Mouse (Mus musculus) ES-CJ7 (cell line): ENCODE results near the gene Tmcc2.
"Not testable (repeated sequence)": the region's sequence is repeated elsewhere in the genome, so short reads cannot be mapped to it uniquely, and the experiment has no call there.

Experiments used
- DNase-seq: peaks from one replicate; pipeline ENCODE4 v3.0.0; 2011; ENCODE audit warnings: low read depth, low spot score

The Tmcc2 gene

DNA sequence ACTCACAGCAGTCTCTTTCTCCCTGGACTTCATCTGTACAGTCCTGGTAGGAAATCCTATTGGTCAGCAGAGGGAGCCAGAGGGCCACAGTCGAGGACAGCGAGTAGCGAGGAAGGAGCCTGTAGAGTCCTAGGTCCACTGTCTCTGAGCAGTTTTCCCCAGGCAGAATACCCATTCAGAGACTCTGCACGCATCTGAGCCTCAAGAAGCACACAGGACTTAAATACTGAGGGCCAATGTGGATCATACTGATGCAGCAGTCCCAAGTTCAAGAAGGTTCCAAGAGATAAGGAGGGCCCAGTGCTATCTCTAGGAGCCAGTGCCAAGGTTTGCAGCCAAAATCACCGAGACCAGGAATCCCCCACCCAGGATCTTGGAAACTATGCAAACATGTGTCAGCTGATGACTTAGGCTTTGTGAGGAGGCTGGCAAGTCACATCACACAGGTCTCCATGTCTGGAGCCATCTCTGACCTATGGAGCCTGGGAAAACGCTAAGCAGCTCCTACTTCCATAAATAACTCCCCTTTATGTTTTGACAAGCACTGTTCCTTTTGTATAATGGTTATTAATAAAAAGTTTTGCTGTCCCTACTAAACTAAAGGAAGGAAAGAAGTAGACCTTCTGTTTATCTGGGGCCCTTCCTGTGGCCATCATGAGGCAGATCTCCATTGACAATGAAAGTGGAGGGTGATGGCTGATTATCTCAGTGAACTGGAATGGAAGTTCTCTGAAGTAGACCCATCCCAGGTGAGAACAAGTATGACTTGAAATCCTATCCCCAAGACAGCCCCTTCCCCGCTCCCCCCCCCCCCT lies 23.2 kb downstream of the Tmcc2 start:
- peak; percentile 83 for DNase-seq

DNA sequence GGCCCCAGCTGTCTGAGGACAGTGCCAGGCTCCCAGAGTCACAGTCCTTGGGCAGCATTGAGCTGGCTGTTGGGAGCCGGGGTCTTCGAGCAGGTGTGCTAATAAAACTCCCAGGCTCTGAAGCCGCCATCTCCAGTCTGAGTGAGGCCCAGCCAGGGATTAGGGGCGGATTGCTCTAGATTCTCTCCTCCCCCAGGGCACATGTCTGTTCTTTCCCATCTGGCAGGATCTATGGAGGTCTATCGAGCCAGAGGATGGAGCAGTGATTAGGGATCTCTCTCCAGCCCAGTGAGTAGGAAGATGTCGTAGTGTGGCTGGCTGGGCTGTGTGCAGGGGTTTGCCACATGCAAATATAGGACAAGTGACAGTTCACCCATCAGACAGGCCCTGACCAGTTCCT lies 24.1 kb downstream of the Tmcc2 start:
- DNase-seq = no peak

DNA sequence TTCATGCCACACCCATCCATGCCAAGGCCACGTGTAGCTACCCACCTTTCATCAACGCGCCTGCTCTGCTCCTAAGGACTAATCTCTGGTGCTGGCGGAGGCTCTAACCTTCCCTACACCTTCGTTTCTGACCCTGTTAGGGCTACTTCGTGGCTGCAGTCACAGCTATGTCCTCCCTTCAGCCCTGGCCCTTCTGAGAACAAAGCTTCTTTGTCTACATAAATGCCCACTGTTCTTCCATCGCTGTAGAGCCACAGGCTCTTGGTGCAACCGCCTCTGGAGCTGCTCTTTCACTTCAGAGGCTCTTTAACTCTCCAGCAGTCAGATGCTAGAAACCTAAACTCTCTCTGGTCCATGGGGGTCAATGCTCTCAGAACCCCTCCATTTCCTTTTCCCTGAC lies 24.8 kb downstream of the Tmcc2 start:
- DNase-seq = no peak

DNA sequence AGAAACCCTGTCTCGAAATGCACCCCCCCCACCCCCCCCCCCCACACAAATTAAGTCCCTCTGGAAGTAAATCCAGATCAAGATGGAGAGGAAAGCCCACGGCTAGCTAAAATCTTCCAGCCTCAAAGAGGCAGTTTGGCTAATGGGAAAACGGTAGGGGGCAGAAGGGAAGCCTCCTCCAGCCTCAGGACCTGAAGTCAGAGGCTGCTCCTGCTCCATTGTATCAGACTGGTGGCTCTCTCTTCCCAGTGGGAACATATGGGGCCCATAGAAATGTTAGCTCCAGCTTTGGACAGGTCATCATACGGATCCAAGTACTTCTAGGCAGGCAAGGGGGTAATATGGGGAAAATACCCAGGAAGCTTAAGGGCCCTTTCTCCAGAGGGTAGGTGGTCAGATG lies 25.4 kb downstream of the Tmcc2 start:
- DNase-seq = peak; percentile 35

DNA sequence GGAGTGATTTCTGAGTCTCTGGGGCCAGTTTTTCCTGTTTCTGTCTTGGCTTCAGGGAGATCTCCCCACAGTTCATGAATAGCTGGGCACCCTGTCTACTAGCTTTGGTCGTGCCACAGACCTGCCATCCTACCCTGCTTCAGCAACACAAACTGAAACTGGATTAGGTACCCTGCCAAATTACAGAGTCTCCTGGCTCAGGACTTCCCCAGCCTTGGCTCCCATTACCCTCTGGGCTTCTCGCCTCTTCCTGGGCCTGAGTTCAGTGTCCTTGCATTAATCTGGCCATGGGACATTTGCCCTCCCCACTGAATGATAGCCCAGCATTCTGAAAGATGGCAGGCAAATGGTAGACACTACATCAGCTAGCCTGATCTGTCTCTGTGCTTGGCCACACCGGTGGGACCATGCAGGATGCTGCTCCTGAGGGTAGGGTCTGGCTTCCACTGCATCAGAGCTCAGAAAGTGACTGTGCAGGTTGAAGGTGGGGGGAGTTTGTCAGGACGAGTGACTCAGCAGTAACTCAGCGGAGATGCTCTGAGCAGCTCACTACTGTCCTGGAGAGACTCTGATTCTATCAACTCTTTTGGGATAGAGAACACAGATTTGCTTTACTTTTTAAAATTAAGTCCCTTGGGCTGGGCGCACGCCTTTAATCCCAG lies 26.1 kb downstream of the Tmcc2 start:
- DNase-seq = no peak

DNA sequence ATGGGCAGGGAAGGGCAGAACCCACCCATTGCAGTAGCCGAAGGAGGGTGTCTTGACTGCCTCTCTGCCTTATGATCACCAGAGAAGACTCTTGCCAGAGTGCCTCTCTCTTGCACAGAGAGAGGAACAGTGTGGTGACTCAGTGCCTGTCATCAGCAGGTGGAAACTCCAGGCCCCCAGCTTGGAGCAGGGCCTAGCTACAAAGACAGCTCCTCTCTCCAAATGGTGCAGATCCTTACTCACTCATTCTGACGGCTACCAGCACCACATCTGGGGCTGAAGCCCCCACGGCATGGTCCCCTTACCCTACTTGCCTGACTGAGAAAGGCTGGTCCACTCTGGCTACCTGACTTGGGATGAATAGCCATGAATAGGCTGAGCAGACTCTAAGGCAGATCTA lies 26.7 kb downstream of the Tmcc2 start:
- DNase-seq = no peak

DNA sequence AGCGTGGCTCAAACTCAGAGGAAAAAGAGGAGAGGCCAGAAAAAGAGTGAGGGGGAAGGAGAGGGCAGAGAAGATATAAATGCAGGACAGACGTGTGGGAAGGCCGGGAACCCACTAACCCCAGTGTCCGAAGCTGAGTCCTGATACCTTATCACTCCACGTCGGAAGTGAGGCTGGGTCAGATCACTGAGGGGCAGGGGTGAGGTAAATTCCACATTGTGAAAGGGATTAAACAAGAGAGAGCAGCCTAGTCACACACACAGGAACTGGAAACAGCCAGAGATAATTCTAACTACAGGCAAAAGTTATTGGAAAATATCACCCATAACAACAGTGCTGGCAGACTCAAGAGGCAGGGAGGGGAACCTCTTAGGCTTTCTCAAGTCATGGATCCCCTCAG lies 29.1 kb downstream of the Tmcc2 start:
- no peak for DNase-seq

DNA sequence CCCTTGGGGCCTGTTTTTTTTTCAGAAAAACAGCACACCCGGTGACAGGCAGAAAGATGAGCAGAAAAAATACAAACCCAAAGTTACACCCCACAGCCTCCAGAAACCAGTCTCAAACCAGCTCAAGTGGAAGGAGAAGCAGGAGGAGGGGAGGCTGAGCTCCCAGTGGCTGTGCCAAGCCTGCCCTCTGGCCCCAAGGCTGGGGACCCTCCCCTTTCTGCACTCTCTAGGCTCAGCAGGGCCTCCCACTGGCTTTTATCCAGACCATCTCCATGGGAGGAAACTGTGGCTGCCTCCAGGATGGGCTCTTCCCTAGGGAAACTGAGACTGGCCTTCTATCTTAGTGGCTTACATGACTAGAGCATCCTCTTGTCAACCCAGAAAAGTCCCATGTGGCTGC lies 34.2 kb downstream of the Tmcc2 start:
- DNase-seq = no peak

DNA sequence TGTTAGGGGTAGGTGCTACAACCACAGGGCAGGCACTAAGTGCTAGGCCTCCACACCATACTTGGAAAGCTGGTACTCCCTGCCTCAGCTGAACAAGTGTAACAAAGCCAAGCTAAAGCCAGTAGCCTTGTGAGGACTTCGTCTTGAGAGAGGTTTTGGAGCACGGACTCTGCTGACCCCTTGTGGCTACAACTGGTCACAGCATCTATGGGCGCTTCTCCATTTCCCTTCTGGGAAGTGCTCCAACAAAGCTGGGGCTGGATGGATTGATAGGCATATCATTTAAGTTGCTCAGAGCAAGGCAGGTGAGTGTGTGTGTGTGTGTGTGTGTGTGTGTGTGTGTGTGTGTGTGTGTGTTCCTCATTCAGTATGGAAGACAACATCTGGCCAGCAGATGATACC lies 35.2 kb downstream of the Tmcc2 start:
- DNase-seq = peak; percentile 92

DNA sequence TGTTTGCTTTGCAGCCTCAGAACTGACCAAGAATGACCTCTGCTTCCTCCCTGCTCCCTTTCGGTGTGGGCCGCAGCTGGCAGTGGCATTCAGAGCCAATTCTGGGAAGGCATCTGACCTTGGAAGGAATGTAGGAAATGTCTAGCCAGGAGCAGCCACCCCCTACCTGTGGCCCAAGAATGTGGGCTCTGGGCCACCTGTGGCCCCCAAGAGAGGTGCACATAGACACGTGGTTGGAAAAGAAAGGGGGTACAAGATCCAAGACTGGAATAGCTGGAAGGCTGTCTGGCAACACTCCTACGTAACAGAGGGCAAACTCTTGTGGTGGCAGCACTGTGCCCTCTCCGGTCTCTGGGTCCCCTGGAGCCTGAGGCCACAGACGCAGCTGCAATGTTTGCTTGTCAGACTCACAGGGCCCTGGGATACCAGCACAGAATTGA lies 35.9 kb downstream of the Tmcc2 start:
- no peak for DNase-seq

DNA sequence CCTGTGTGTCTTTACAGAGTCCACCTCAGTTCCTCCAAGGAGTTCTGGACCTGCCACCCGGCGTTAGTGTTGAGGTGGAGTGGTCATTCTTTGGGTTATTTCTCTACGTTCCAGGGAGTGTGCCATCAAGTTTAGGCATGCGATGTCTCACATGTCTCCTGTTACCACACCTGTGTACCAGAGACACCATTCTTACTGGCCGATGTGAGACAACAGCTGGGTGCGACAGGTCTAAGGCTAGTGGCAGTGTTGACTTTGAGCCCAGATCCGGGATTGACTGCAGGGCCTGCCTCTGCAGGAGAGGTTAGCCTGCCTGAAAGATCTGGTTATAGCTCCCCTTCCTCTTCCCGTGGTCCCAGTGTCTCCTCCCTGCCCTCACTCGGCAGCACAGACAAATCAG lies 36.8 kb downstream of the Tmcc2 start:
- DNase-seq = no peak

DNA sequence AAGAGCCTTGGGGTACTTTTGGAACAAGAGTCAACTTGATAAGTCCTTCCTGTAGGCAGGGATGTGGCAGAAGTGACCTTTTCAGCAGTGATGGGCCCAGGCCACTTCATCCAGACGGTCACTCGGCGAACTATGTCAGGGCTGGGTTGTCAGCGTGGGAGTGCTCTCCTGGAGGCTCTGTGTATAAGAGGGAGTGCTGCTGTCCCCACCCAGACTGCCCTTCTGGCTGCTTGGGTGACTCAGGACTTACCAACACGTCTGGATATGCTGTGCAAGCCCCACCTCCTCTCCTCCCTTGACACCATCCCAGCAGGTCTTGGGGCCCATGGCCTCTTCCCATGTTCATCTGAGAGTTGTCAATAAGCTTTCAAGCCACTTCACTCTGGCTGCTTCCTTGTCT lies 37.7 kb downstream of the Tmcc2 start:
- no peak for DNase-seq

DNA sequence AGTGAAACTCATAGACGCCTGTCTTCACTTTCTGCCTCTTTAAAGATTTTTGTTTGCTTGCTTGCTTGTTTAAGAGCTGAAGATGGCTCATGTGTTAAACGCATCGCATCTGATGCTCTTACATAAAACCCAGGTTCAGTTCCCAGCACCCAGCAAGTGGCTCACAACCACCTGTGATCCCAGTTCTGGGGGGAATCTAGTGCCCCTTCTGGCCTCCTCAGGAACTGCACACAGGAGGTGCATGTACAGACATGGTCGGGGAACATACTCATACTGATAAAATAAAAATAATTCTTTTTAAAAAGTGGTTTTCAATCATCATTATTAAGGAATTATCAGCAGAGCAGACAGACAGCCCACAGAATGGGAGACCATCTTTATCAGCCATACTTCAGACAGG lies 40.0 kb downstream of the Tmcc2 start:
- DNase-seq = peak; percentile 36

DNA sequence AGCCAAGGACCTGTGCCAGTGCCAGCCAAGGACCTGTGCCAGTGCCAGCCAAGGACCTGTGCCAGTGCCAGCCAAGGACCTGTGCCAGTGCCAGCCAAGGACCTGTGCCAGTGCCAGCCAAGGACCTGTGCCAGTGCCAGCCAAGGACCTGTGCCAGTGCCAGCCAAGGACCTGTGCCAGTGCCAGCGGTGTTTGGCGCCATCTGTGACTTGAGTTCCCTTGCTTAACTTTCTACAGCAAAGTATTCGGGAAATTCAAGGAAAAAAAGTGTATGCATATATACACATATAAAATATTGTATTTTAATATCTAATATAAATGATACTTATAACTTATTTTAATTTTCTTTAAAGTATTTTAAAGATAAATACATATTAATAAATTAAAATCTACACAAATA lies 41.5 kb downstream of the Tmcc2 start:
- DNase-seq = not testable (repeated sequence)

DNA sequence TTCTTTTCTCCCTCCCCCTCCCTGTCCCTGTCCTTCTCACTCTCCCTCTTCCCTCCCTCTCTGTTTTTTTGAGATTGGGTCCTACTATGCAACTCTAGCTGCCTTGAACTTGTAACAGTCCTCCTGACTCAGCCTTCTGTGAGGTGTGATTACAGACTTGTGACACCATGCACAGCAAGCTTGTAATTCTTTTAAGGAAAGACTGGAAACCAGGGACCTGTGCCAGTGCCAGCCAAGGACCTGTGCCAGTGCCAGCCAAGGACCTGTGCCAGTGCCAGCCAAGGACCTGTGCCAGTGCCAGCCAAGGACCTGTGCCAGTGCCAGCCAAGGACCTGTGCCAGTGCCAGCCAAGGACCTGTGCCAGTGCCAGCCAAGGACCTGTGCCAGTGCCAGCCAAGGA lies 42.0 kb downstream of the Tmcc2 start:
- DNase-seq = not testable (repeated sequence)

DNA sequence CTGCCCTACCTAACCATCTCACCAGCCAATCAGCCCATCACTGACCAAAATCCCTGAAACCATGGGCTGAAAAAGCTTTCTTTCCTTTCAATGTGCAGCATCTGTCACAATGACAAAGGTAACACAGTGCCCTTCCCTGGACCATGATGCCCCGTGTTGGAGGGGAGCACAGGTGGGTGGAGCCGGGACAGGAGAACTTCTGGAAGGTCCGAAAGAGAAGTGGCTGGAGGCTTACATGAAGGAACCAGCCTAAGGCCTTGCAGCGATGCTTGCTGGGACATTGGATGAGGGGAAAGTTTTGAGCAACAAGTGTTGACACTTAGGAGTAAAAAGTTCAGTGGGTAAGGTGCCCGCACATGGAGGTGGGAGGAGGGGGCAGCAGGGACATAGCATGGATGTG lies 42.7 kb downstream of the Tmcc2 start:
- DNase-seq = no peak

DNA sequence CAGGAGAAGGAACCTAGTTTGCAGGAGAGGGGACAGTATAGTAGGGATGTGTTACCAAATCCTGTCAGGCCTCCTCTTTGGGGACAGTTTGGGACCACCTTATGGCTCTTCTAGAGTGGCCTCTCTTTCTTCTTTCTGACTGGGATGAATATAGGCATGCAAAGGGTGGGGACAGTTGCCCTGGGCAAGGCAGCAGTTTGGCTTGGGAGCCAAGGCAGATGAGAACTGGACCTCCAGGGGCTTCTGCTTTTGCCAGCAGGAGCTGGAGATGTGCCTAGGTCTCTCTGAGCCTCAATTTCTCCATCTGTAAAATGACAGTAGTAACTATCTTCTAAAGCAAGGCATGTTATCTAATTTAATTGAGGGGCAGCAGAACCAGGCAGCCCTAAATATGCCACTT lies 44.1 kb downstream of the Tmcc2 start:
- DNase-seq = no peak

DNA sequence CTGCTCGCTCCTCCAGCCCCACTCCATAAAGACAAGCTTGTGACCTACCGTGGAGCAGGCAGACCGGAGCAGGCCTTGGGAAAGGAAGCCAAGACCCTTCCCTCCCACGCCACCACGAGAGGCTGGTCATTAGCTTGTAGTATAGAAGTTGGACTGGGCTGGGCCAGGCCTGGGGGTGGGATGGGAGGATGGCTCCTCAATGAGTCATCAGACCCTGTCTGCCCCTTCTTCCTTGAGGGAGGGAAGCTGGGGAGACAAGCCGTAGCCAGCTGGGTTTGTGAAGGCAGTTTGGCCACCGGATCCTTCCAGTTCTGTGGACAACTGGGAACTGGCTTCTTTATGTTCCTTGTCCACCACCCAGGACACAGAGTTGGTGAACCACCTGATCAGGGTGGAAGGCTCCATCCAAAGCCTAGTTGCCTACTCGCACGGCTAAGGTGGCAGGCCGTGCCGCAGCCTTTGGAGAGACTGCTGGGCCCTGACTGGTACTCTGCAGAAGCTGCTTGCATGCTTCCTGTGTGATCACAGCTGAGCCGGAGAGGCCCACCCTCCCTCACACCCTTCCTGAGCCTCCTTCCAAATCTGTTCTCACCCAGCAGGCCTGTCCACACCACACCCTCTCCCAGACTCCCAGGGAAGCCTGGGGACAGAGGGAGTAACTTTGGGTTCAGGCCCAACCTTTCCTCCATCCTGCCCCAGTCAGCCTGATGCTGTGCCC lies 44.8 kb downstream of the Tmcc2 start:
- DNase-seq = no peak

DNA sequence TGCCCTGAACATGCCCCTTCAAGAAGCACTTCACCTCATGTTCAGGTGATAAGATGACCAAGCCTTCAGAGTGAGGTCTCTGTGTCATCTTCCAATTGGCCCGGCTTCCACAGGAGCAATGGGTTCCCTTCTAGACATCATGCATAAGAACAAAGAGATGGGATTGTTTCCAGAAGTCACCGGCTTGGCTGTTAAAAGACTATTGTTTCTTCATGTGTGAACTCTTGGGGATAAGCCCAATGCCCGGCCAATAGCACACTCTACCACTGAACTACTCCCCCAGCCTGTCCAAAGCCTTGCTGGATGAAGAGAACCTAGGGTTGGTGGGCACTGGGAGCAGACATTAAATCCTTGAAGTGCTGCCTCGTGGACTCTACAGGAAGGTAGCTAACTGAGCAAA lies 45.6 kb downstream of the Tmcc2 start:
- no peak for DNase-seq

DNA sequence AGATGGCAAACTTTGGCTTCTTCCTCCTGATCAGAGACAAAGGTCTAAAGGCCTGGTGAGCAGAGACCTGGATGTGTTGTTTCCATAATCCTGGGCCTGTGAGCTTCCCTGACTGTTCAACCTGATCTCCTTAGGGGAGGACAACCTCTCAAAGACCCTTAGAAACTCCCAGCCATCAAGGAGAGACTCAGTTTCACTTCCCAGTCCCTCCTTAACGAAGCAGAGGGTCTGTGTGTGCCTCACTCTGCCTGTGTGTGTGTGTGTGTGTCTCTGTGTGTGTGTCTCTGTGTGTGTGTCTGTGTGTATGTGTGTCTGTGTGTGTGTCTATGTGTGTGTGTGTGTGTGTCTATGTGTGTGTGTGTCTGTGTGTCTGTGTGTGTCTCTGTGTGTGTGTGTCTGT lies 47.4 kb downstream of the Tmcc2 start:
- no peak for DNase-seq

DNA sequence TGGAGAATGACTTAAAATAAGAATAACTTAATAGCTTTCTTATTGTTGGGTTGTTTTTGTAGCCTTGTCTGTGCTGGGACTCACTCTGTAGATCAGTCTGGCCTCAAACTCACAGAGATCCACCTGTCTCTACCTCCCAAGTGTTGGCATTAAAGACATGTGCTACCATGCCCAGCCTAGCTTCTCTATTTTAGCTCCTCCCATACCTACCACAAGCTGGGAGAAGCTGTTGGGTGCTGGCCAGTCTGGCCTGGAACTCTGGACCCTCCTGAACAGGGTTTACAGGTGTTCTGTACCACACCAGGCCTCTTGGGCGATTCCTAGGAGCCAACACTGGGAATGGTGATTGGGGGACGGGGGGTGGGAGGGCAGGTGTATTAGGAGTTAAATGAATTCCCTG lies 47.9 kb downstream of the Tmcc2 start:
- DNase-seq = no peak

DNA sequence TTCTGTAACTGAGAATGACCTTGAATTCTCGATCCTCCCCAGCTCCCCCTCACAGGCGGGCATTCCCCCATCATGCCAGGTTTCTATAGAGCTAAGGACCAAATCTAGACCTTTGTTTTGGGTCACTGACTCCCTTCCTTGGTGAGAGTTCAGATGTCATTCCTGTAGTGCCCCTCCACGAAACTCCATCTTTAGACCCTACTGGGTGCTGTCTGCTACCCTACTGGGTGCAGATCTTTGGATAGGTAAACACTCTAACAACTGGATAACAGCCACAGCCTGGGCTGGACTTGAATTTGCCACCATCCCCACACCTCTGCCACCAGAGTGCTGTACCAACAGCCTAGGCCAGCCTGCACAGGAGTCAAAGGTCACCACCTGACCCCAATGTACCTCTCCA lies 48.6 kb downstream of the Tmcc2 start:
- DNase-seq = no peak
